Mouse (Mus musculus) midbrain, embryonic 16.5 days (tissue): ENCODE results near the gene Pde4dip. TPM values are rescaled to one million over a fixed set of nuclear protein-coding genes. Genes with fewer than 3 reads are reported as not detected.

Experiments
- ATAC-seq: fragments of 200-750 bp; cut with Nextera tagmentation; 2 replicates; pipeline ENCODE4 v1.8.0; 2017; ENCODE audit warnings: moderate TSS enrichment
- H3K27ac ChIP-seq: fragments of 300-500 bp; sonication (generic); 2 replicates; pipeline ENCODE4 v1.5.1; 2014; ENCODE audit warnings: mild to moderate bottlenecking, low read length, mixed read lengths
- H3K27me3 ChIP-seq: fragments of 300-500 bp; sonication (generic); 2 replicates; pipeline ENCODE4 v1.6.1; 2014; ENCODE audit warnings: low read depth, low read length, mixed read lengths; ENCODE audit not compliant: control insufficient read depth, insufficient read depth
- H3K36me3 ChIP-seq: fragments of 300-500 bp; sonication (generic); 2 replicates; pipeline ENCODE4 v1.6.1; 2014; ENCODE audit warnings: mild to moderate bottlenecking, low read length, moderate library complexity, mixed read lengths; ENCODE audit not compliant: control insufficient read depth, insufficient read depth
- H3K4me1 ChIP-seq: fragments of 300-500 bp; sonication (generic); 2 replicates; pipeline ENCODE4 v1.6.1; 2014; ENCODE audit warnings: mild to moderate bottlenecking, low read length, mixed read lengths; ENCODE audit not compliant: control insufficient read depth, insufficient read depth
- H3K4me2 ChIP-seq: fragments of 300-500 bp; sonication (generic); 2 replicates; pipeline ENCODE4 v1.6.1; 2014; ENCODE audit warnings: mild to moderate bottlenecking, low read length, mixed read lengths
- H3K4me3 ChIP-seq: fragments of 300-500 bp; sonication (generic); 2 replicates; pipeline ENCODE4 v1.5.1; 2014; ENCODE audit warnings: low read depth, mild to moderate bottlenecking, low read length, moderate library complexity, mixed read lengths
- H3K9ac ChIP-seq: fragments of 300-500 bp; sonication (generic); 2 replicates; pipeline ENCODE4 v1.6.1; 2014; ENCODE audit warnings: low read depth, low read length, mixed read lengths
- H3K9me3 ChIP-seq: fragments of 300-500 bp; sonication (generic); replicated peaks from 2 replicates; pipeline ENCODE4 v1.6.1; 2014; ENCODE audit warnings: mild to moderate bottlenecking, low read length, mixed read lengths; ENCODE audit not compliant: control insufficient read depth, poor library complexity, severe bottlenecking
- WGBS: fragments of 180-500 bp; shearing (Covaris S2); extraction: QIAGEN DNeasy Blood & Tissue Kit; methylation state at CpG from one replicate; pipeline ENCODE4 v1.1.7; 2014; 5-methylcytosine and 5-hydroxymethylcytosine counted together
- polyA plus RNA-seq: library from polyadenylated mRNA; unstranded; fragments of >200 nt; fragmentation: Nextera tagmentation; extraction: Ambion mirVana; gene quantifications from 2 replicates; pipeline ENCODE4 v1.2.1, GENCODE M21; 2015

Gene Pde4dip
- polyA plus RNA-seq, 1 experiment from 2014 or later = 67.5 TPM

GRCm38 (mm10) chr3:97859400-97859799, 29.1 kb downstream of the Pde4dip start:
- Histone ChIP-seq H3K4me2 (no peak overlapping the region), H3K27ac (no peak overlapping the region), H3K9me3 (no peaks in the 10 kb centered on the region), H3K36me3 (no peaks in the 10 kb centered on the region), H3K27me3 (no peaks in the 10 kb centered on the region), H3K4me3 (no peak overlapping the region), H3K9ac (no peak overlapping the region), H3K4me1 (peaks cover 2% of the 10 kb centered on the region; the same call in 1 of the 2 replicates)
- no peak for ATAC-seq
- WGBS = 90% methylated on average over 1 of the region's 1 CpGs

- no peak for ATAC-seq
- H3K9ac ChIP-seq = no peak overlapping the region
- 57% methylated on average over 9 of the region's 9 CpGs for WGBS
- no peaks in the 10 kb centered on the region for H3K27me3 ChIP-seq
- H3K4me2 ChIP-seq = no peak overlapping the region
- H3K27ac ChIP-seq = no peak overlapping the region
- H3K4me3 ChIP-seq = no peak overlapping the region
- H3K4me1 ChIP-seq = peaks cover 2% of the 10 kb centered on the region; the same call in 1 of the 2 replicates
- H3K36me3 ChIP-seq = no peaks in the 10 kb centered on the region
- no peaks in the 10 kb centered on the region for H3K9me3 ChIP-seq
Observed at GRCm38 (mm10) chr3:97854575-97855384, 33.7 kb downstream of the Pde4dip start.

GRCm38 (mm10) chr3:97851803-97852202, 36.7 kb downstream of the Pde4dip start:
- Histone ChIP-seq H3K27ac (no peak overlapping the region), H3K27me3 (no peaks in the 10 kb centered on the region), H3K4me2 (no peak overlapping the region), H3K9ac (no peak overlapping the region), H3K4me3 (no peak overlapping the region), H3K36me3 (no peaks in the 10 kb centered on the region), H3K9me3 (no peaks in the 10 kb centered on the region), H3K4me1 (peaks cover 2% of the 10 kb centered on the region; the same call in 1 of the 2 replicates)
- 90% methylated on average over 2 of the region's 2 CpGs for WGBS
- ATAC-seq = no peak

GRCm38 (mm10) chr3:97847626-97848025, 40.9 kb downstream of the Pde4dip start:
- H3K4me2 ChIP-seq = no peak overlapping the region
- H3K9ac ChIP-seq = no peak overlapping the region

GRCm38 (mm10) chr3:97846448-97846847, 42.1 kb downstream of the Pde4dip start:
- Histone ChIP-seq H3K36me3 (no peaks in the 10 kb centered on the region; the same call in 1 of the 2 replicates), H3K4me2 (no peak overlapping the region), H3K9me3 (no peaks in the 10 kb centered on the region), H3K4me3 (no peak overlapping the region), H3K9ac (no peak overlapping the region), H3K27ac (no peak overlapping the region), H3K4me1 (no peaks in the 10 kb centered on the region), H3K27me3 (no peaks in the 10 kb centered on the region)
- ATAC-seq = no peak
- WGBS = 70% methylated on average over 4 of the region's 4 CpGs

More at GRCm38 (mm10) chr3:97847626-97848025, 40.9 kb downstream of the Pde4dip start:
- Histone ChIP-seq H3K27me3 (no peaks in the 10 kb centered on the region), H3K4me1 (no peaks in the 10 kb centered on the region), H3K4me3 (no peak overlapping the region), H3K9me3 (no peaks in the 10 kb centered on the region), H3K36me3 (no peaks in the 10 kb centered on the region), H3K27ac (no peak overlapping the region)
- no peak for ATAC-seq
- WGBS = 77% methylated on average over 3 of the region's 3 CpGs

- no peak for ATAC-seq
- no peak overlapping the region for H3K4me2 ChIP-seq
- H3K4me3 ChIP-seq = no peak overlapping the region
- H3K4me1 ChIP-seq = no peaks in the 10 kb centered on the region
- no peaks in the 10 kb centered on the region; the same call in 1 of the 2 replicates for H3K36me3 ChIP-seq
- no peaks in the 10 kb centered on the region for H3K9me3 ChIP-seq
- H3K9ac ChIP-seq = no peak overlapping the region
- 71% methylated on average over 2 of the region's 2 CpGs for WGBS
- H3K27ac ChIP-seq = no peak overlapping the region
- no peaks in the 10 kb centered on the region for H3K27me3 ChIP-seq
Observed at GRCm38 (mm10) chr3:97844821-97845201, 43.7 kb downstream of the Pde4dip start.

GRCm38 (mm10) chr3:97844163-97844820, 44.2 kb downstream of the Pde4dip start:
- 90% methylated on average over 7 of the region's 7 CpGs for WGBS
- H3K27ac ChIP-seq = no peak overlapping the region
- H3K9ac ChIP-seq = no peak overlapping the region
- no peaks in the 10 kb centered on the region for H3K4me1 ChIP-seq
- H3K27me3 ChIP-seq = no peaks in the 10 kb centered on the region
- no peaks in the 10 kb centered on the region; the same call in 1 of the 2 replicates for H3K36me3 ChIP-seq
- no peaks in the 10 kb centered on the region for H3K9me3 ChIP-seq
- no peak for ATAC-seq
- H3K4me2 ChIP-seq = no peak overlapping the region
- H3K4me3 ChIP-seq = no peak overlapping the region

- Histone ChIP-seq H3K36me3 (no peaks in the 10 kb centered on the region; the same call in 1 of the 2 replicates), H3K9me3 (no peaks in the 10 kb centered on the region), H3K9ac (no peak overlapping the region), H3K4me2 (no peak overlapping the region), H3K27me3 (no peaks in the 10 kb centered on the region), H3K4me3 (no peak overlapping the region), H3K27ac (no peak overlapping the region), H3K4me1 (no peaks in the 10 kb centered on the region)
- ATAC-seq = no peak
- 66% methylated on average over 2 of the region's 2 CpGs for WGBS
Observed at GRCm38 (mm10) chr3:97842641-97843040, 45.9 kb downstream of the Pde4dip start.

- Histone ChIP-seq H3K36me3 (no peaks in the 10 kb centered on the region; the same call in 1 of the 2 replicates), H3K4me2 (no peak overlapping the region), H3K9me3 (no peaks in the 10 kb centered on the region), H3K4me3 (no peak overlapping the region), H3K4me1 (no peaks in the 10 kb centered on the region), H3K27me3 (no peaks in the 10 kb centered on the region), H3K27ac (no peak overlapping the region), H3K9ac (no peak overlapping the region)
- ATAC-seq = no peak
Observed at GRCm38 (mm10) chr3:97840439-97840838, 48.1 kb downstream of the Pde4dip start.
